Mouse (Mus musculus): ENCODE data around the gene Pxt1.

DNA sequence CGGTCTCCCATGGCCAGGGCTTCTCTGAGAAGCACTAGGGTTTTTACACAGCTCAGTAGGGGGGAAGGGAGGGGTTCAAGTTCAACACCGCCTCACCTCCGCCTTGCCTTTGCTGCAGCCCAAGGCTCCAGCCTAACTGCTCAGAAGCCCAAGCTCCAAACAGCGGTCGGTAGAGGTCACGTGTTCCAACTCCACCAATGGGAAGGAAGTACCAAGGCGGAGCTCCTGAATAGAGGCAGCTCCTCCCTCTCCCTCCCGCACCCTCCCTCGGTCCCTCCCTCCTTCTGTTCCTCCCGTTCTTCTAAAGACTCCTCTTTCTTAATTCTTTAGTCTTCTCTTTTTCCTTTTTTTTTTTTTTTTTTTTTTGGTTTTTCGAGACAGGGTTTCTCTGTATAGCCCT, 1.5 kb downstream of the Pxt1 start:
- TF ChIP-seq CTCF (IDR thresholded peaks at IDR 0.05) = no peak
- TF ChIP-seq POLR2A (IDR thresholded peaks at IDR 0.05; ENCODE audit: insufficient read depth, low read depth, low read length) = no peak

Data from heart, adult 2 months (tissue).